Mouse (Mus musculus): ENCODE results near the gene Msi2.

DNA sequence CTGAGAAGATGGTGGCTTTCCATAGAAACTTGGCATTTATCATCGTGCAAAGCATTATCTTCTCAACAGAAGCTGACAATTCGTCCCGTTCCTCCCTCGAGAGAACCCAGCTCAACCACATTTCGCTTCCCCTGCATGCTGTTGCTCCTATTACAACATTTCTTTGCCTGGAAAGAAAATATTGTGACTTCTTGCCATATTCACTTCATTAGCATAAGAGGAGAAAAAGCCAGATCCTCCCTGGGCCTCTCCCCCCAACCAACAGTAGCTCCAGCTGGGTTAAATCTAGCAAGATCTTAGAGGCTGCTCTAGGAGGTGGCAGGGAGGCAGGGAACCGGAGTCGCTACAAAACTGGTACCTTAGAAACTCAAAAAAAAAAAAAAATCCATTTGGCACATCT is 141.2 kb downstream of the Msi2 start:
- TF ChIP-seq POLR2A (IDR thresholded peaks at IDR 0.05; ENCODE audit: insufficient read depth, low read depth, low read length) (no peak), CTCF (IDR thresholded peaks at IDR 0.05; ENCODE audit: insufficient read depth, low read depth, low read length) (no peak)

All from olfactory bulb, adult 2 months (tissue).